12 mouse cellular contexts compared by ENCODE assay signal in the genomic region with DNA sequence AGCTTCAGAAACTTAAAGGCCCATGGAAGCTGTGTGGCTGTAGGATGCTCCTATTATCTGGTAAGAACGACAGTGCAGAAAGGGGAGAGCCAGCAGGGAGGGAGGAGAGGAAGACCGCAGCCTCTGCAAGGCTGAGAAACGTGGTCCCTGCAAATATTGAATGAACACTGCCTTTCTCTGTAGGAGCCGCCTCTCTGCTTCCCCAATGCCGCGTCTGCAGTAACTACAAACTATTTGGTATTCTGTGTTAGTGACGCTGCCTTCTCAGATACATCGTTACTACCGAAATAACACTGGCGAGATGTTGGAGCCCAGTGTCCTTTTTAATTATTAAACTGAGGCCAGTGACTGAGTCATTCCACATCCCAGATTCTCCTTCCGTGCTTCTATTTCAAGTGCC.
A peak's percentile ranks its signal among the peaks of the same experiment; 100 is the strongest.
DNase-seq lines count a peak whose midpoint lies in the region; ATAC-seq and TF ChIP-seq lines count a peak whose summit lies in the region.
"Had no signal": no experiment of that assay in that cellular context is flagged by ENCODE, and none has a peak within 500 bp of the region (broad histone marks: within the 10 kb centered on the region; RNA-seq: fewer than 3 reads in every experiment).

No protein-coding gene starts in this region.

- peak overlapping the region; percentile 30 for H3K4me2 ChIP-seq in forebrain, postnatal 0 days (ENCODE audit: low read depth)
- no peak overlapping the region for H3K4me2 ChIP-seq in forebrain, embryonic 12.5 days
- H3K4me2 ChIP-seq in hindbrain, embryonic 14.5 days (replicated peaks) = peak overlapping the region; percentile 70
- no peak overlapping the region for H3K4me2 ChIP-seq in hindbrain, embryonic 12.5 days (replicated peaks)
- 0 out of 2 replicates have a peak overlapping the region, but pooled peaks have one; percentile 17 for H3K4me2 ChIP-seq in lung, postnatal 0 days (replicated peaks; ENCODE audit: low read depth, low read length)
- H3K4me2 ChIP-seq in midbrain, postnatal 0 days (ENCODE audit: low read depth, low read length, poor library complexity, severe bottlenecking) = peak overlapping the region; percentile 92

- H3K9ac ChIP-seq in forebrain, postnatal 0 days = no peak overlapping the region
- H3K9ac ChIP-seq in forebrain, embryonic 12.5 days = no peak overlapping the region
- peak overlapping the region; percentile 39 for H3K9ac ChIP-seq in hindbrain, embryonic 14.5 days
- no peak overlapping the region for H3K9ac ChIP-seq in hindbrain, embryonic 12.5 days
- no peak overlapping the region for H3K9ac ChIP-seq in lung, postnatal 0 days (replicated peaks; ENCODE audit: low read depth)
- no peak overlapping the region for H3K9ac ChIP-seq in midbrain, postnatal 0 days (replicated peaks; ENCODE audit: low read length, poor library complexity, severe bottlenecking)

- 31% methylated on average over 11 of the region's 11 CpGs for WGBS in forebrain, postnatal 0 days
- WGBS in forebrain, embryonic 12.5 days = 57% methylated on average over 11 of the region's 11 CpGs
- 58% methylated on average over 11 of the region's 11 CpGs for WGBS in hindbrain, embryonic 14.5 days
- WGBS in hindbrain, embryonic 12.5 days = 70% methylated on average over 11 of the region's 11 CpGs
- 34% methylated on average over 11 of the region's 11 CpGs for WGBS in lung, postnatal 0 days
- 34% methylated on average over 11 of the region's 11 CpGs for WGBS in midbrain, postnatal 0 days

- H3K36me3 ChIP-seq in forebrain, postnatal 0 days (ENCODE audit: insufficient read depth) = no peaks in the 10 kb centered on the region
- H3K36me3 ChIP-seq in forebrain, embryonic 12.5 days (replicated peaks) = no peaks in the 10 kb centered on the region
- H3K36me3 ChIP-seq in hindbrain, embryonic 14.5 days (replicated peaks; ENCODE audit: control insufficient read depth, insufficient read depth) = no peaks in the 10 kb centered on the region
- no peaks in the 10 kb centered on the region for H3K36me3 ChIP-seq in hindbrain, embryonic 12.5 days
- no peaks in the 10 kb centered on the region for H3K36me3 ChIP-seq in lung, postnatal 0 days (ENCODE audit: insufficient read depth, low read length)
- no peaks in the 10 kb centered on the region for H3K36me3 ChIP-seq in midbrain, postnatal 0 days (ENCODE audit: insufficient read depth, low read length)

- no peak for TF ChIP-seq EP300 in lung, postnatal 0 days (IDR thresholded peaks at IDR 0.05)

- ATAC-seq in forebrain, postnatal 0 days = no peak
- no peak for ATAC-seq in forebrain, embryonic 12.5 days (ENCODE audit: low FRiP score)
- ATAC-seq in hindbrain, embryonic 14.5 days (ENCODE audit: low FRiP score) = no peak
- no peak for ATAC-seq in hindbrain, embryonic 12.5 days (ENCODE audit: low FRiP score)
- ATAC-seq in lung, postnatal 0 days = no peak
- no peak for ATAC-seq in midbrain, postnatal 0 days (ENCODE audit: low FRiP score)
- ATAC-seq: inflammation-experienced regulatory T-cells, adult 6 months had no signal

- no peaks in the 10 kb centered on the region for H3K4me1 ChIP-seq in forebrain, postnatal 0 days (ENCODE audit: insufficient read depth)
- H3K4me1 ChIP-seq in forebrain, embryonic 12.5 days = 0 out of 2 replicates have a peak, but pooled peaks cover 4% of the 10 kb centered on the region
- H3K4me1 ChIP-seq in hindbrain, embryonic 14.5 days (replicated peaks; ENCODE audit: control insufficient read depth, insufficient read depth, low read length) = no peaks in the 10 kb centered on the region
- 0 out of 2 replicates have a peak, but pooled peaks cover 5% of the 10 kb centered on the region for H3K4me1 ChIP-seq in hindbrain, embryonic 12.5 days
- no peaks in the 10 kb centered on the region for H3K4me1 ChIP-seq in lung, postnatal 0 days (ENCODE audit: insufficient read depth, low read depth, low read length)
- H3K4me1 ChIP-seq in midbrain, postnatal 0 days (ENCODE audit: insufficient read depth, low read length) = peaks cover 3% of the 10 kb centered on the region

- H3K4me3 ChIP-seq in forebrain, postnatal 0 days (ENCODE audit: low read depth, low read length) = peak overlapping the region; percentile 16; the same call in 1 of the 2 replicates
- H3K4me3 ChIP-seq in forebrain, embryonic 12.5 days (replicated peaks) = no peak overlapping the region
- peak overlapping the region; percentile 16 for H3K4me3 ChIP-seq in hindbrain, embryonic 14.5 days (replicated peaks; ENCODE audit: low read length)
- no peak overlapping the region for H3K4me3 ChIP-seq in hindbrain, embryonic 12.5 days
- 0 out of 2 replicates have a peak overlapping the region, but pooled peaks have one; percentile 3 for H3K4me3 ChIP-seq in lung, postnatal 0 days (ENCODE audit: low read depth, low read length)
- H3K4me3 ChIP-seq in midbrain, postnatal 0 days (ENCODE audit: low read depth, low read length) = peak overlapping the region; percentile 31

- peak; percentile 14 for DNase-seq in forebrain, postnatal 0 days
- DNase-seq in hindbrain, embryonic 14.5 days (ENCODE audit: low spot score) = no peak
- no peak for DNase-seq in lung, postnatal 0 days (ENCODE audit: low spot score)
- no peak for DNase-seq in lung, postnatal 4 days
- DNase-seq in midbrain, postnatal 0 days (ENCODE audit: low spot score) = peak; percentile 12
- no peak for DNase-seq in layer of hippocampus, adult 18-20 months (ENCODE audit: low spot score in 2 of 2)
- DNase-seq: adrenal gland, postnatal 14 days; kidney, postnatal 14 days; lung, adult 18-20 months had no signal

- no peak for TF ChIP-seq CTCF in forebrain, postnatal 0 days (IDR thresholded peaks at IDR 0.05; ENCODE audit: low read depth)
- no peak for TF ChIP-seq CTCF in lung, postnatal 0 days (IDR thresholded peaks at IDR 0.05)
- no peak for TF ChIP-seq CTCF in midbrain, postnatal 0 days (IDR thresholded peaks at IDR 0.05)

- H3K27me3 ChIP-seq in forebrain, postnatal 0 days (ENCODE audit: insufficient read depth, low read length) = peaks cover 11% of the 10 kb centered on the region
- peaks cover 40% of the 10 kb centered on the region for H3K27me3 ChIP-seq in forebrain, embryonic 12.5 days
- 0 out of 2 replicates have a peak, but pooled peaks cover 3% of the 10 kb centered on the region for H3K27me3 ChIP-seq in hindbrain, embryonic 14.5 days (ENCODE audit: control insufficient read depth, insufficient read depth, low read length)
- H3K27me3 ChIP-seq in hindbrain, embryonic 12.5 days = peaks cover 26% of the 10 kb centered on the region
- 0 out of 2 replicates have a peak, but pooled peaks cover 8% of the 10 kb centered on the region for H3K27me3 ChIP-seq in lung, postnatal 0 days (replicated peaks; ENCODE audit: insufficient read depth, low read length)
- H3K27me3 ChIP-seq in midbrain, postnatal 0 days (ENCODE audit: insufficient read depth, low read length) = no peaks in the 10 kb centered on the region

- H3K9me3 ChIP-seq in forebrain, postnatal 0 days (ENCODE audit: low read length) = no peaks in the 10 kb centered on the region
- no peaks in the 10 kb centered on the region for H3K9me3 ChIP-seq in forebrain, embryonic 12.5 days
- H3K9me3 ChIP-seq in hindbrain, embryonic 14.5 days (ENCODE audit: control insufficient read depth, low read length) = no peaks in the 10 kb centered on the region
- no peaks in the 10 kb centered on the region for H3K9me3 ChIP-seq in hindbrain, embryonic 12.5 days (replicated peaks)
- H3K9me3 ChIP-seq in lung, postnatal 0 days (ENCODE audit: low read length) = no peaks in the 10 kb centered on the region
- no peaks in the 10 kb centered on the region for H3K9me3 ChIP-seq in midbrain, postnatal 0 days (ENCODE audit: low read length)

- no peak overlapping the region for H3K27ac ChIP-seq in forebrain, postnatal 0 days (ENCODE audit: low read depth, low read length)
- H3K27ac ChIP-seq in forebrain, embryonic 12.5 days = no peak overlapping the region
- H3K27ac ChIP-seq in hindbrain, embryonic 14.5 days = no peak overlapping the region
- H3K27ac ChIP-seq in hindbrain, embryonic 12.5 days = no peak overlapping the region
- no peak overlapping the region for H3K27ac ChIP-seq in lung, postnatal 0 days (ENCODE audit: low read length)
- H3K27ac ChIP-seq in midbrain, postnatal 0 days (ENCODE audit: low read depth, low read length) = no peak overlapping the region; the same call in 1 of the 2 replicates

Comparison
In these comparisons a context has a peak if more than half of its experiments do, and no peak if none do; other contexts are left out.
1. H3K4me2 ChIP-seq: peak in forebrain, postnatal 0 days (single experiment), hindbrain, embryonic 14.5 days (single experiment), lung, postnatal 0 days (single experiment) and midbrain, postnatal 0 days (single experiment); none in forebrain, embryonic 12.5 days (single experiment) and hindbrain, embryonic 12.5 days (single experiment).
2. H3K4me3 ChIP-seq: peak in forebrain, postnatal 0 days (single experiment), hindbrain, embryonic 14.5 days (single experiment), lung, postnatal 0 days (single experiment) and midbrain, postnatal 0 days (single experiment); none in forebrain, embryonic 12.5 days (single experiment) and hindbrain, embryonic 12.5 days (single experiment).
3. DNase-seq: peak in forebrain, postnatal 0 days (single experiment) and midbrain, postnatal 0 days (single experiment); none in hindbrain, embryonic 14.5 days (single experiment), lung, postnatal 0 days (single experiment), lung, postnatal 4 days (0 of 2) and layer of hippocampus, adult 18-20 months (0 of 2).